Mouse (Mus musculus): ENCODE results near the gene Ttll9.

Gene Ttll9

DNA sequence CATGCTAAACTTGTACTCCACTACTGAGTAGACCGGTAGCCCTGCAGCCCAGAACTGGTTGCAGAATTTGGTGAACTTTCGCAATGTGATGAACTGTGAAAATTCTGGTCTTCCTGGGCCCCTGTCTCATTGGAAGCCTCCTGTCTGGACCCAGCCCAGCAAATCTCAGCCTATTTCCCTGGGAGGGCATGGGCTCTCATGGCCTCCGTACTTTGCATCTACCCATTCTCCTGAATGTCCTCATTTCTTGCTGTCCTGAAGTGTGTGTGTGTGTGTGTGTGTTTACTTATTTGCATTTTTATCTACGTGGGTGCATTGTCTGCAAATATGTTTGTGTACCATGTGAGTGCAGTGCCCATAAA, 87.7 kb downstream of the Ttll9 start:
- DNase-seq (ENCODE audit: extremely low spot score, low spot score), result no peak

DNA sequence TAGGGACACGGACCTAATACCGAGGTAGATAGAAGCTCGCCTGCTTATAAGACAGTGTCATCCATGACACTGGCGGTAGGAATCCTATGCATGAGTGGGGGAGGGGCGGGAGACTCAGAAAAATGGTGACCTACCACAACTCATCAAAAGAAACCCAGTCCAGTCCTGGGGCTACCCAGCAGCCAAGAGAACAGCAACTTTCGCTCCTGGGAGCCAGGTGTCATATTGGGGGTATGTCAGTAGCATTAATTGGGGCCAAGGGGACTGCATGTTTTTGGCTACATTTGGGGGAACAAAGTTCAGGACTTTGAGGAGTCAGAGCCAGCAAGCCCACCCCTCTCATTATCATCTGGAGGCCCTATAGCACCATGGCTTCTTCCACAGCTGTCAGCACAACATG, 88.8 kb downstream of the Ttll9 start:
- DNase-seq (ENCODE audit: extremely low spot score, low spot score), result no peak

DNA sequence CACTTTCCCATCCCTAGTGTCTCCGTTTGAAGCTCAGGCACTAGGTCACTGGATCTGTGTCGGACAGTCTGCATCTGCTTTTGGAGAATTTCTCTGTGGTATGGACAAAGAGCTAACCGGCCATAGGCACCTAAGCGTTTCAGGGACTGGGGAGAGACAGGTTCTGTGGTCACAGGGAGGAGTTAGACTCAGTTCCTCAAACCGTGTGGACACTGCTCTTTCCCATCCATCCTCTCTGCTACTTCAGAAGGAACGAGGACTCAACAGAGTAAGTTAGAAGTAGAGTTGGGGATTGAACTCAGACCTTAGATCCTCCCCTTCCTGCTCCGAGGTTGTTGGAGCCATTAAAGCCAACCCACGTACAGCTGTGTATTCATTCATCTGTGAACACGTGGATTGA, 89.3 kb downstream of the Ttll9 start:
- no peak for DNase-seq (ENCODE audit: extremely low spot score, low spot score)

DNA sequence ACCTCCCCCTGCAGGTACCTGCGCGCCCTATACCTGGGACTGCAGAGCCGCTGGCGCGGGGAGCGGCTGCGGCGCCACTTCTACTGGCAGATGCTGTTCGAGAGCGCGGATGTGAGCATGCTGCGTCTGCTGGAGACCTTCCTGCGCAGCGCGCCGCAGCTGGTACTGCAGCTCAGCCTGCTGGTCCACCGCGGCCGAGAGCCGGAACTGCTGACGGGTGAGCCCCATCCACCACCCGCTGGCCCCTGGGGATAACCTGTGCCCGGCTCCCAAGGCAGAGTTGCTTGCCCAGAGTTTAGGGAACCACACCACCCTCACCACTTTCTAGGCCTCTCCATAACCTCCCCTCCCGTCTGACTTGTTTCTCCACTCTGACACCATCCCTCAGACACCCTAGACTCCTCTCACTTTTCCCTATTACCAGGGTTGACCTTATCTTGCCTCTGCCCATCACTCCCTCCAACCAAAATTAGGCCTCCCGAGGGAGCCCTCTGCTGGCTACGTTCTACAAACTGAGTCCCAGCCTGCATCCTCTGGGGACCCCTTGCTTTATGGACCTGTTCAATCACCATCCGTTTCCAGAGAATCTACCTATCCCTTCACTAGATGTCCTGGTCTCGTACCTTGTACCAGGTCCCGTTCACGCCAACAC, 90.5 kb downstream of the Ttll9 start:
- no peak for DNase-seq (ENCODE audit: extremely low spot score, low spot score)

DNA sequence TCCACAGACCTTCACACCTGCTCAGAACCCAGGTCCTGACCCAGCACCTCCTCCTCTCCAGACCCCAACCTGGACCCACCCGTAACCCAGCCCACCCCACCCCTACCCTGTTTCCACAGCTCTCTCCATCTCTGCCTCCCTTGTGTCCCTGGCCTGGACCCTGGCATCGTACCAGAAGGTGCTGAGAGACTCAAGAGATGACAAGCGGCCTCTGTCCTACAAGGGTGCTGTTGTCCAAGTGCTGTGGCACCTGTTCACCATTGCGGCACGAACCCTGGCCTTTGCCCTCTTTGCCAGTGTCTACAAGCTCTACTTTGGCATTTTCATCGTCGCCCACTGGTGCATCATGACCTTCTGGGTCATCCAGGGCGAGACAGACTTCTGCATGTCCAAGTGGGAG, 91.6 kb downstream of the Ttll9 start:
- DNase-seq (ENCODE audit: extremely low spot score, low spot score), result no peak

DNA sequence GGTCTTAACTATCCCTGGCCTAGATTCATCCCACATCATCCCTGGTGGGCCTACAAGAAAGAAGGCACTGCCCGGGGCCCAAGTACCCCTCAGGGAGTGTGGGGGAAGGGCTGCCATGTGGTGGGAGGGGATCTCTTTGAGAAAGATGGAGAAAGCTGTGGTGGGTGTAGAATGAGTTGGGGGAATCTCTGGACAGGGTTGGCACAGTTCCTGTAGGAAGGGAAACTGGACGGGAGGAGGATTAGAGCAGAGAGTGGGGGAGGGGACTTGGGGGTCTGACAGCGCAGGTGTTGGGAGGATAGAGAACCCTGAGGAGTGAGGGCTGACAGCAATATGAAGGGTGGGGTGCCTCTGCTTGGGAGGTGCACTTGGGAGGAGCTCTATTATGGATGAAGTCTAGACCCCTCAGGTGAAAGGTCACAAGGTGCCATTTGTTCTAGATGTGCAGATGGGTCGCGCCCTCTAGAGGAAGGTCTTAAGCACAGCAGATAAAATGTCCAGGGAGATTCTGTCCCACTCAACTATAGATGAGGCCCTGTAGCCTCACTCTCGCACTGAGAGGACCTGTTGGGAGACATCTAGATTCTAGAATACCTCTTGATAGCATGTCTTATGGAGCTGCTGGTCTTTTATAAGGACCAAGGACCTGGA, 93.1 kb downstream of the Ttll9 start:
- no peak for DNase-seq (ENCODE audit: extremely low spot score, low spot score)
